Mouse (Mus musculus) liver, embryonic 14.5 days (tissue): ENCODE data around the gene Pabpn1l. TPM values are rescaled to one million over a fixed set of nuclear protein-coding genes. Genes with fewer than 3 reads are reported as not detected.
"Not testable (repeated sequence)": the region's sequence is repeated elsewhere in the genome, so short reads cannot be mapped to it uniquely, and the experiment has no call there.

Experiments used
- ATAC-seq: fragments of 200-750 bp; cut with Nextera tagmentation; 2 replicates; pipeline ENCODE4 v1.8.0; 2017; ENCODE audit warnings: moderate number of reproducible peaks, mild to moderate bottlenecking, moderate library complexity; ENCODE audit not compliant: insufficient read depth
- DNase-seq, 3 experiments: peaks; one replicate each; pipeline ENCODE4 v3.0.0-alpha.2; 2012 to 2013; ENCODE audit warnings: low read depth in 3 of 3, low spot score in 3 of 3
- H3K27ac ChIP-seq: fragments of 300-500 bp; sonication (generic); 2 replicates; pipeline ENCODE4 v1.5.1; 2014; ENCODE audit warnings: moderate library complexity, mild to moderate bottlenecking, control low read depth, inconsistent platforms
- H3K27me3 ChIP-seq: fragments of 300-500 bp; sonication (generic); 2 replicates; pipeline ENCODE4 v1.6.1; 2014; ENCODE audit warnings: mild to moderate bottlenecking, low read length, moderate library complexity; ENCODE audit not compliant: control insufficient read depth, insufficient read depth
- H3K36me3 ChIP-seq: fragments of 300-500 bp; sonication (generic); replicated peaks from 2 replicates; pipeline ENCODE4 v1.6.1; 2014; ENCODE audit warnings: low read depth; ENCODE audit not compliant: control insufficient read depth, insufficient read depth
- H3K4me1 ChIP-seq, 2 experiments: fragments of 200-500 bp in 1 of 2; fragments of 300-500 bp in 1 of 2; sonication (generic) in 1 of 2; replicated peaks; 2 replicates each; pipeline ENCODE4 v1.6.1; 2012 to 2014; ENCODE audit warnings: antibody characterized with exemption in 1 of 2, inconsistent platforms in 1 of 2, low read length in 1 of 2; ENCODE audit not compliant: control insufficient read depth in 2 of 2, insufficient read depth in 2 of 2
- H3K4me2 ChIP-seq: fragments of 300-500 bp; sonication (generic); 2 replicates; pipeline ENCODE4 v1.6.1; 2014; ENCODE audit warnings: low read depth, mild to moderate bottlenecking, control low read depth, moderate library complexity
- H3K4me3 ChIP-seq, 2 experiments: fragments of 200-500 bp in 1 of 2; fragments of 300-500 bp in 1 of 2; sonication (generic) in 1 of 2; 2 replicates each; pipeline ENCODE4 v1.5.1; 2012 to 2014; ENCODE audit warnings: low read depth in 2 of 2, low read length in 2 of 2, mild to moderate bottlenecking in 2 of 2, control low read depth in 1 of 2, inconsistent platforms in 1 of 2, moderate library complexity in 1 of 2; ENCODE audit not compliant: insufficient read depth in 1 of 2
- H3K9ac ChIP-seq: fragments of 300-500 bp; sonication (generic); replicated peaks from 2 replicates; pipeline ENCODE4 v1.6.1; 2014; ENCODE audit warnings: mild to moderate bottlenecking, control low read depth, moderate library complexity
- H3K9me3 ChIP-seq: fragments of 300-500 bp; sonication (generic); 2 replicates; pipeline ENCODE4 v1.6.1; 2016; ENCODE audit warnings: low read length, mixed read lengths; ENCODE audit not compliant: control insufficient read depth
- CTCF ChIP-seq: IDR thresholded peaks from 2 replicates; pipeline ENCODE4 v1.5.1; 2016; ENCODE audit warnings: antibody characterized with exemption, low read depth, control low read depth
- EP300 ChIP-seq: IDR thresholded peaks from 2 replicates; pipeline ENCODE4 v1.6.1; 2016; ENCODE audit warnings: antibody characterized with exemption, low read depth
- WGBS: fragments of 180-500 bp; shearing (Covaris S2); extraction: QIAGEN DNeasy Blood & Tissue Kit; methylation state at CpG from one replicate; pipeline ENCODE4 v1.1.7; 2014; ENCODE audit not compliant: insufficient replicate concordance; 5-methylcytosine and 5-hydroxymethylcytosine counted together
- polyA plus RNA-seq, 2 experiments: library from polyadenylated mRNA; depleted of rRNA in 1 of 2; stranded (reverse) in 1 of 2; unstranded in 1 of 2; fragments of >200 nt; fragmentation: Nextera tagmentation in 1 of 2; extraction: Ambion mirVana in 1 of 2; gene quantifications; 2 replicates each; pipeline versions ENCODE4 v1.2.1 to v1.2.3; 2012 to 2014

Gene Pabpn1l
- polyA plus RNA-seq, 2 experiments, result not detected

DNA sequence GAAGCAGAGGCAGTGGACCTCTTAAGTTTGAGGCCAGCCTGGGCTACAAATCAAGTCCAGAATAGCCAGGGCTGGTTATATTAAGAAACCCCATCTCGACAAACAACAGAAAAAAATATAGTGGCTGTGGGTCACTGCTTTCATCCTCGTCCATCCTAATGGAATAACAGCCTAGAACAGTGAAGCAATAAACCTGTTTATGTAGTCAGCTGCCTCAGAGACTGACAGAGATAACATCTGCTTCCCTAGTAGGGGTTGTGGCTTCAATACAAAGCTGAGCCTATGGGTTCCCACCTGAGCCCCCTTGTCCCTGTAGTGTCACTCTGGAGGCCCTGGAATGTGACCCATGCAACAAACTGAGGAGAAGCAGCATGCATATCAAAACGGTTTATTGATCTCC, 48.3 kb downstream of the Pabpn1l start:
- H3K4me1 ChIP-seq, result peaks cover 28 to 41% of the 10 kb centered on the region in 2 experiments
- WGBS, result 54% methylated on average over 3 of the region's 3 CpGs
- H3K27me3 ChIP-seq, result no peaks in the 10 kb centered on the region
- H3K27ac ChIP-seq, result peak overlapping the region; percentile 63
- ATAC-seq, result peak; percentile 0; the same call in 1 of the 2 replicates
- no peak overlapping the region for H3K4me3 ChIP-seq
- peak overlapping the region; percentile 82 for H3K4me2 ChIP-seq
- DNase-seq, result no peak
- no peaks in the 10 kb centered on the region for H3K9me3 ChIP-seq
- no peak overlapping the region; the same call in 1 of the 2 replicates for H3K9ac ChIP-seq
- TF ChIP-seq EP300, result no peak
- H3K36me3 ChIP-seq, result peaks cover 45% of the 10 kb centered on the region

DNA sequence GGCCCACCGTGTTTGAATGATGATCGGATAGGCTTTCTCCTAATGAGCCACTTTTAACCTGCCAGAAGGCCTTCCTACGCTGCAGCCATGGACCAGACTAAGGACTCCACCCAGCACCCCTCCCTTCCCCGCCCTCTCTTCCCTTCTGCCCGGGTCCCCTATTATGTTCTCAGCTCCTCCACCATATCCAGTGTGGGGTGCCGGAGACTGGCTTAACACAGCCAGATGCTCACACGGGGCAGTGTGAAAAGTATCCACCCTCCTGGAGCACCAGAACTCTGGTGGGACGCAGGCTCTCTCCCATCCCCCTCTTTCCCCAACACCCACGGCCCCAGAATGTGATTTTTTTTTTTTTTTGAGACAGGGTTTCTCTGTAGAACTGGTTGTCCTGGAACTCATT, 49.0 kb downstream of the Pabpn1l start:
- peaks cover 28 to 42% of the 10 kb centered on the region in 2 experiments for H3K4me1 ChIP-seq
- no peak for TF ChIP-seq EP300
- no peak for TF ChIP-seq CTCF
- ATAC-seq (no peak), DNase-seq (no peak)
- H3K9me3 ChIP-seq, result no peaks in the 10 kb centered on the region
- H3K27me3 ChIP-seq, result no peaks in the 10 kb centered on the region
- no peak overlapping the region for H3K27ac ChIP-seq
- no peak overlapping the region for H3K9ac ChIP-seq
- no peak overlapping the region for H3K4me3 ChIP-seq
- H3K36me3 ChIP-seq, result peaks cover 50% of the 10 kb centered on the region
- no peak overlapping the region for H3K4me2 ChIP-seq
- WGBS, result 42% methylated on average over 9 of the region's 9 CpGs

DNA sequence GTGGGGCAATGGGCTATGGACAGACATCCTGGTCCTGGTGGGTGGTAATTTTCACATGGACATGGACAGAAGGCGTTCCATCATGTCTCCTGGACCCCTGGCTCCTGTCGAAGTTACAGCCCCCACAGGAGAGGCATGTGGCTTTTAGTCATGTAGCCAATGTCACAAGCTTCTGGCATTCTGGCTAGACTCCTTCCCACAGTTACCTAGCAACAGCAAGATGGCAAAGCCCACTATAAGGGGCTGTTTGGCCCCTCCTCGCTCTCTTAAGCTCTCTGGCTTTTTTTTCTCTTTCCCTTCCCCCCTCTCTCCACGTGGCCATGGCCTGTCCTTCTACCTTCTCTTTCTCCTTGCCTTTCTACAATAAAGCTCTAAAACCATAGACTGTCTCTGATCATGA, 49.4 kb downstream of the Pabpn1l start:
- Histone ChIP-seq H3K36me3 (peaks cover 50% of the 10 kb centered on the region), H3K4me1 (peaks cover 28 to 42% of the 10 kb centered on the region in 2 experiments)
- ATAC-seq, H3K4me2 ChIP-seq, DNase-seq, H3K9me3 ChIP-seq, H3K9ac ChIP-seq, H3K27me3 ChIP-seq, H3K4me3 ChIP-seq, H3K27ac ChIP-seq: not testable (repeated sequence)
- WGBS, result 54% methylated on average over 4 of the region's 4 CpGs

DNA sequence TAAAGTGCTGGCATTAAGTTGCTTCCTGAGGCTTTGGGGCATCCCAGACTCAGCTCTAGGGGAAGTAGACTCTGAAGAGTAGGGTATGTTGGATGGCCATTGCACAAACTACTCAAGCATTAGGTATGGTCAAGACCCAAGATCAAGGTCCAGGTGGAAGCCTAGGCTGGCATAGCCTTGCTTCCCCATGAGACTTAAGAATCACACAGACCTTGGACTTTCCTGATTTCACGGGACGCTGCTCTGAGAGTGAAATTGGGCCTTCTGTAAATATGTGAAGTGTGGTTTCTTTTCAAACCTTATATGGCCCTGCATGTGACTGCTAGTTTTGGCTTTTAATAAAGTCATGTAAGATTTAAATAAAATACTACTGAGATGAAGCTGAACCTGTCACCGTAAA, 49.8 kb downstream of the Pabpn1l start:
- Histone ChIP-seq H3K9me3 (no peaks in the 10 kb centered on the region), H3K27ac (no peak overlapping the region), H3K36me3 (peaks cover 50% of the 10 kb centered on the region), H3K4me3 (no peak overlapping the region), H3K27me3 (no peaks in the 10 kb centered on the region), H3K9ac (no peak overlapping the region), H3K4me1 (peaks cover 28 to 42% of the 10 kb centered on the region in 2 experiments), H3K4me2 (no peak overlapping the region)
- ATAC-seq (no peak), DNase-seq (no peak)
- 87% methylated on average over 3 of the region's 3 CpGs for WGBS
- no peak for TF ChIP-seq CTCF
- TF ChIP-seq EP300, result no peak

DNA sequence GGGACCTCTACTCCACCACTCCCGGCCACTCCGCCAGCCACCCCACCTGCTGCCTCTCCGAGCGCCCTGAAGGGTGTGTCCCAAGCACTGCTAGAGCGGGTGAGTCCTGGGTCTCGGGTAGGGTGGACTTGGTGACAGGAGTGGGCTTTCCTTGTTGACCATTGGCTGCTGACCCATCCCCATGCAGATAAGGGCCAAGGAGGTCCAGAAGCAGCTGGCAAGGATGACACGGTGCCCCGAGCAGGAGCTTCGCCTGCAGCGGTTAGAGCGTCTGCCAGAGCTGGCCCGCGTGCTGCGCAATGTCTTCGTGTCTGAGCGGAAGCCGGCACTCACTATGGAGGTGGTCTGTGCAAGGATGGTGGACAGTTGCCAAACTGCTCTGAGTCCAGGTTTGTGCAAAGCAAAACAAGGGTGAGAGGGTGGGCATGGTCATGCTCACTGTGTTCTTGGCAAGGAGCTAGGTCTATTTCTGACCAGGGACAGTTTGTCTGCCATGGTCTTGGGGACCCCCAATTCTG, 50.7 kb downstream of the Pabpn1l start:
- 85% methylated on average over 17 of the region's 17 CpGs for WGBS
- H3K9me3 ChIP-seq, result no peaks in the 10 kb centered on the region
- TF ChIP-seq CTCF (no peak), EP300 (no peak)
- no peak for DNase-seq
- H3K36me3 ChIP-seq, result peaks cover 50% of the 10 kb centered on the region
- no peak overlapping the region for H3K4me2 ChIP-seq
- H3K27me3 ChIP-seq, result no peaks in the 10 kb centered on the region
- no peak overlapping the region for H3K27ac ChIP-seq
- H3K9ac ChIP-seq, result no peak overlapping the region
- no peak overlapping the region for H3K4me3 ChIP-seq
- H3K4me1 ChIP-seq, result peaks cover 31 to 46% of the 10 kb centered on the region in 2 experiments
- no peak for ATAC-seq
